Mouse (Mus musculus): ENCODE measurements at regions not wholly inside any gene's neighbourhood (a gene's known extent, or its start where the extent isn't known, plus 50 kb on each side); places are given as distances from the start of the nearest gene placed in this dataset.

GRCm38 (mm10) chr11:64746146-64746545, 232.7 kb upstream of the Elac2 start:
- no peak overlapping the region for H3K4me2 ChIP-seq
- no peaks in the 10 kb centered on the region for H3K36me3 ChIP-seq
- no peak overlapping the region for H3K27ac ChIP-seq (replicated peaks)
- H3K4me1 ChIP-seq (replicated peaks) = no peaks in the 10 kb centered on the region
- no peaks in the 10 kb centered on the region for H3K9me3 ChIP-seq
- no peak overlapping the region for H3K4me3 ChIP-seq
- ATAC-seq (ENCODE audit: low FRiP score, low read depth) = no peak
- WGBS = 88% methylated on average over 6 of the region's 6 CpGs
- H3K27me3 ChIP-seq = no peaks in the 10 kb centered on the region
- H3K9ac ChIP-seq = no peak overlapping the region

- H3K4me2 ChIP-seq = no peak overlapping the region
- no peaks in the 10 kb centered on the region for H3K36me3 ChIP-seq
- no peak overlapping the region for H3K4me3 ChIP-seq
- H3K9ac ChIP-seq = no peak overlapping the region
- no peaks in the 10 kb centered on the region for H3K9me3 ChIP-seq
- no peak overlapping the region for H3K27ac ChIP-seq (replicated peaks)
- no peak for ATAC-seq (ENCODE audit: low FRiP score, low read depth)
- peaks cover 7% of the 10 kb centered on the region; the same call in 1 of the 2 replicates for H3K4me1 ChIP-seq (replicated peaks)
- H3K27me3 ChIP-seq = no peaks in the 10 kb centered on the region
- WGBS = 64% methylated on average over 9 of the region's 9 CpGs
Observed at GRCm38 (mm10) chr11:64749976-64750375, 228.9 kb upstream of the Elac2 start.

GRCm38 (mm10) chr11:64752299-64752698, 226.5 kb upstream of the Elac2 start:
- no peaks in the 10 kb centered on the region for H3K27me3 ChIP-seq

GRCm38 (mm10) chr11:64752816-64753215, 226.0 kb upstream of the Elac2 start:
- Histone ChIP-seq H3K9me3 (no peaks in the 10 kb centered on the region), H3K9ac (no peak overlapping the region), H3K4me3 (no peak overlapping the region), H3K4me1 (replicated peaks) (peaks cover 7% of the 10 kb centered on the region; the same call in 1 of the 2 replicates), H3K27me3 (no peaks in the 10 kb centered on the region), H3K36me3 (no peaks in the 10 kb centered on the region), H3K4me2 (peak overlapping the region; percentile 6; the same call in 1 of the 2 replicates), H3K27ac (replicated peaks) (no peak overlapping the region)
- WGBS = 26% methylated on average over 7 of the region's 7 CpGs
- ATAC-seq (ENCODE audit: low FRiP score, low read depth) = no peak

More at GRCm38 (mm10) chr11:64752299-64752698, 226.5 kb upstream of the Elac2 start:
- Histone ChIP-seq H3K27ac (replicated peaks) (no peak overlapping the region), H3K9me3 (no peaks in the 10 kb centered on the region), H3K4me1 (replicated peaks) (peaks cover 7% of the 10 kb centered on the region; the same call in 1 of the 2 replicates), H3K4me2 (no peak overlapping the region), H3K4me3 (no peak overlapping the region), H3K36me3 (no peaks in the 10 kb centered on the region), H3K9ac (no peak overlapping the region)
- WGBS = 45% methylated on average over 3 of the region's 3 CpGs
- no peak for ATAC-seq (ENCODE audit: low FRiP score, low read depth)

GRCm38 (mm10) chr11:64754076-64754475, 224.8 kb upstream of the Elac2 start:
- no peak overlapping the region for H3K4me3 ChIP-seq
- WGBS = 69% methylated on average over 5 of the region's 5 CpGs
- no peak for ATAC-seq (ENCODE audit: low FRiP score, low read depth)

GRCm38 (mm10) chr11:64755563-64755962, 223.3 kb upstream of the Elac2 start:
- ATAC-seq (ENCODE audit: low FRiP score, low read depth) = no peak
- Histone ChIP-seq H3K27me3 (no peaks in the 10 kb centered on the region), H3K9ac (no peak overlapping the region), H3K4me1 (replicated peaks) (peaks cover 7% of the 10 kb centered on the region; the same call in 1 of the 2 replicates), H3K27ac (replicated peaks) (no peak overlapping the region), H3K4me3 (no peak overlapping the region), H3K36me3 (no peaks in the 10 kb centered on the region), H3K4me2 (no peak overlapping the region), H3K9me3 (no peaks in the 10 kb centered on the region)
- WGBS = 95% methylated on average over 1 of the region's 1 CpGs

More at GRCm38 (mm10) chr11:64754076-64754475, 224.8 kb upstream of the Elac2 start:
- Histone ChIP-seq H3K27ac (replicated peaks) (no peak overlapping the region), H3K36me3 (no peaks in the 10 kb centered on the region), H3K27me3 (no peaks in the 10 kb centered on the region), H3K4me2 (no peak overlapping the region), H3K4me1 (replicated peaks) (peaks cover 7% of the 10 kb centered on the region; the same call in 1 of the 2 replicates), H3K9ac (no peak overlapping the region), H3K9me3 (no peaks in the 10 kb centered on the region)

GRCm38 (mm10) chr11:64760626-64761025, 218.2 kb upstream of the Elac2 start:
- H3K4me3 ChIP-seq = no peak overlapping the region
- H3K27ac ChIP-seq (replicated peaks) = no peak overlapping the region
- no peaks in the 10 kb centered on the region for H3K9me3 ChIP-seq
- ATAC-seq (ENCODE audit: low FRiP score, low read depth) = no peak
- H3K4me2 ChIP-seq = no peak overlapping the region
- no peaks in the 10 kb centered on the region for H3K36me3 ChIP-seq
- no peak overlapping the region for H3K9ac ChIP-seq
- 92% methylated on average over 3 of the region's 3 CpGs for WGBS
- no peaks in the 10 kb centered on the region for H3K27me3 ChIP-seq
- H3K4me1 ChIP-seq (replicated peaks) = no peaks in the 10 kb centered on the region

- H3K4me2 ChIP-seq = no peak overlapping the region
- no peaks in the 10 kb centered on the region for H3K4me1 ChIP-seq (replicated peaks)
- no peak overlapping the region for H3K27ac ChIP-seq (replicated peaks)
- H3K27me3 ChIP-seq = no peaks in the 10 kb centered on the region
- no peaks in the 10 kb centered on the region for H3K9me3 ChIP-seq
- no peak overlapping the region for H3K4me3 ChIP-seq
- no peak overlapping the region for H3K9ac ChIP-seq
- 79% methylated on average over 3 of the region's 3 CpGs for WGBS
- H3K36me3 ChIP-seq = no peaks in the 10 kb centered on the region
- no peak for ATAC-seq (ENCODE audit: low FRiP score, low read depth)
Observed at GRCm38 (mm10) chr11:64762755-64763154, 216.1 kb upstream of the Elac2 start.

GRCm38 (mm10) chr11:64764056-64764455, 214.8 kb upstream of the Elac2 start:
- Histone ChIP-seq H3K36me3 (no peaks in the 10 kb centered on the region), H3K4me3 (no peak overlapping the region), H3K4me1 (replicated peaks) (no peaks in the 10 kb centered on the region), H3K27ac (replicated peaks) (no peak overlapping the region), H3K4me2 (no peak overlapping the region), H3K27me3 (no peaks in the 10 kb centered on the region), H3K9ac (no peak overlapping the region), H3K9me3 (no peaks in the 10 kb centered on the region)
- no peak for ATAC-seq (ENCODE audit: low FRiP score, low read depth)
- 37% methylated on average over 6 of the region's 6 CpGs for WGBS

- Histone ChIP-seq H3K4me3 (no peak overlapping the region), H3K27me3 (no peaks in the 10 kb centered on the region), H3K4me1 (replicated peaks) (no peaks in the 10 kb centered on the region), H3K9ac (no peak overlapping the region), H3K36me3 (no peaks in the 10 kb centered on the region), H3K27ac (replicated peaks) (no peak overlapping the region), H3K9me3 (no peaks in the 10 kb centered on the region), H3K4me2 (no peak overlapping the region)
- no peak for ATAC-seq (ENCODE audit: low FRiP score, low read depth)
- WGBS = 80% methylated on average over 5 of the region's 5 CpGs
Observed at GRCm38 (mm10) chr11:64776691-64777090, 202.1 kb upstream of the Elac2 start.

- WGBS = 41% methylated on average over 21 of the region's 21 CpGs
- Histone ChIP-seq H3K4me3 (no peak overlapping the region), H3K9ac (no peak overlapping the region)
Observed at GRCm38 (mm10) chr11:64800246-64801121, 178.4 kb upstream of the Elac2 start.

GRCm38 (mm10) chr11:64801351-64801750, 177.5 kb upstream of the Elac2 start:
- Histone ChIP-seq H3K9me3 (no peaks in the 10 kb centered on the region), H3K4me2 (no peak overlapping the region), H3K4me3 (no peak overlapping the region), H3K27ac (replicated peaks) (no peak overlapping the region), H3K4me1 (replicated peaks) (peaks cover 11% of the 10 kb centered on the region), H3K9ac (no peak overlapping the region), H3K27me3 (no peaks in the 10 kb centered on the region), H3K36me3 (no peaks in the 10 kb centered on the region)
- WGBS = 53% methylated on average over 10 of the region's 10 CpGs
- ATAC-seq (ENCODE audit: low FRiP score, low read depth) = no peak

More at GRCm38 (mm10) chr11:64800246-64801121, 178.4 kb upstream of the Elac2 start:
- Histone ChIP-seq H3K36me3 (no peaks in the 10 kb centered on the region), H3K27ac (replicated peaks) (no peak overlapping the region), H3K4me2 (peak overlapping the region; percentile 30; the same call in 1 of the 2 replicates), H3K4me1 (replicated peaks) (peaks cover 11% of the 10 kb centered on the region), H3K9me3 (no peaks in the 10 kb centered on the region), H3K27me3 (no peaks in the 10 kb centered on the region)
- no peak for ATAC-seq (ENCODE audit: low FRiP score, low read depth)

Data from hindbrain, embryonic 15.5 days (tissue).